Mouse (Mus musculus) gonadal fat pad, adult 2 months (tissue): ENCODE data around the gene Arsg. TPM values are rescaled to one million over a fixed set of nuclear protein-coding genes. Genes with fewer than 3 reads are reported as not detected.
"Not testable (repeated sequence)": the region's sequence is repeated elsewhere in the genome, so short reads cannot be mapped to it uniquely, and the experiment has no call there.

ENCODE experiments used
- DNase-seq: peaks from one replicate; pipeline ENCODE4 v3.0.0-alpha.2; 2012; ENCODE audit warnings: low read depth
- polyA plus RNA-seq: library from polyadenylated mRNA; depleted of rRNA; stranded (reverse); fragments of >200 nt; gene quantifications from 2 replicates; pipeline ENCODE4 v1.2.3, GENCODE M21; 2012; rRNA removed

Arsg gene
- polyA plus RNA-seq, 1 experiment: 8.8 TPM

GRCm38 (mm10) chr11:109619055-109619454, 145.9 kb downstream of the Arsg start:
- DNase-seq: not testable (repeated sequence)

- DNase-seq: no peak
Observed at GRCm38 (mm10) chr11:109620356-109620755, 147.2 kb downstream of the Arsg start.

GRCm38 (mm10) chr11:109621183-109621582, 148.0 kb downstream of the Arsg start:
- no peak for DNase-seq

- no peak for DNase-seq
Observed at GRCm38 (mm10) chr11:109622518-109623037, 149.4 kb downstream of the Arsg start.

Other genes with a start within 250 kb of the Arsg start
- gene Rgs9, start 175.2 kb upstream of the Arsg start, polyA plus RNA-seq: 14.0 and 16.1 TPM in 2 replicates
- gene Gna13, start 110.5 kb upstream of the Arsg start, polyA plus RNA-seq: 24.0 and 26.0 TPM in 2 replicates
- gene 9930022D16Rik, start 59.5 kb upstream of the Arsg start, polyA plus RNA-seq: not detected in 2 replicates
- gene Amz2, start 47.4 kb upstream of the Arsg start, polyA plus RNA-seq: 40.0 and 50.6 TPM in 2 replicates
- gene Slc16a6, start 224 bp downstream of the Arsg start, polyA plus RNA-seq: 1.3 and 2.2 TPM in 2 replicates
- gene Wipi1, start 138.6 kb downstream of the Arsg start, polyA plus RNA-seq: 33.8 TPM in 2 replicates
- gene Prkar1a, start 176.0 kb downstream of the Arsg start, polyA plus RNA-seq: 79.9 and 91.6 TPM in 2 replicates
- gene Fam20a, start 248.9 kb downstream of the Arsg start, polyA plus RNA-seq: 6.2 and 7.4 TPM in 2 replicates